Comparison of ENCODE assay signal across 16 mouse cellular contexts in genomic region chr12:92601673-92602072, GRCm38 (mm10).
"Had no signal": no experiment of that assay in that cellular context is flagged by ENCODE, and none has a peak within 500 bp of the region (broad histone marks: within the 10 kb centered on the region; RNA-seq: fewer than 3 reads in every experiment).

No protein-coding gene starts in this region.

- H3K27ac ChIP-seq: neural tube, embryonic 13.5 days; neural tube, embryonic 15.5 days; stomach, embryonic 15.5 days; stomach, postnatal 0 days had no signal

- H3K36me3 ChIP-seq: neural tube, embryonic 13.5 days; neural tube, embryonic 15.5 days; stomach, embryonic 15.5 days had no signal

- H3K4me1 ChIP-seq: neural tube, embryonic 13.5 days; neural tube, embryonic 15.5 days; stomach, embryonic 15.5 days had no signal

- H3K27me3 ChIP-seq: neural tube, embryonic 13.5 days; neural tube, embryonic 15.5 days; stomach, embryonic 15.5 days had no signal

- H3K9ac ChIP-seq: neural tube, embryonic 13.5 days; neural tube, embryonic 15.5 days; stomach, embryonic 15.5 days had no signal

- DNase-seq: retina, postnatal 1 day; right cerebral cortex, adult 18-20 months; right cerebral cortex, postnatal 14 days; right cerebral cortex, postnatal 25 days; right cerebral cortex, postnatal 4 days; spleen, adult 18-20 months; thymus, adult 18-20 months; thymus, adult 2 months; thymus, postnatal 14 days; thymus, postnatal 25 days; thymus, postnatal 36 days; thymus, postnatal 4 days had no signal

- H3K4me3 ChIP-seq: neural tube, embryonic 13.5 days; neural tube, embryonic 15.5 days; stomach, embryonic 15.5 days had no signal

- H3K9me3 ChIP-seq: neural tube, embryonic 13.5 days; neural tube, embryonic 15.5 days; stomach, embryonic 15.5 days had no signal

- H3K4me2 ChIP-seq: neural tube, embryonic 13.5 days; neural tube, embryonic 15.5 days; stomach, embryonic 15.5 days had no signal
